Mouse (Mus musculus) liver, adult 2 months (tissue): ENCODE results near the gene Plekha1.

Source experiments
- CTCF ChIP-seq: fragments of 200-500 bp; IDR thresholded peaks from 2 replicates; pipeline ENCODE4 v1.5.1; 2011; ENCODE audit warnings: low read depth, low read length, control low read depth
- POLR2A ChIP-seq: fragments of 200-500 bp; IDR thresholded peaks from 2 replicates; pipeline ENCODE4 v1.6.1; 2011; ENCODE audit warnings: low read length, control low read depth; ENCODE audit not compliant: insufficient read depth; ENCODE audit errors: extremely low read depth

- no peak for TF ChIP-seq POLR2A
- TF ChIP-seq CTCF, result no peak
Measured at GRCm38 (mm10) chr7:130834299-130834698, 31.3 kb upstream of the Plekha1 start.
